Mouse (Mus musculus) mesoderm, embryonic 11.5 days (tissue): ENCODE results near the gene Myct1.

Experiments
- DNase-seq: peaks from one replicate; pipeline ENCODE4 v3.0.0-alpha.2; 2012; ENCODE audit warnings: low read depth, low spot score

Myct1 gene

DNA sequence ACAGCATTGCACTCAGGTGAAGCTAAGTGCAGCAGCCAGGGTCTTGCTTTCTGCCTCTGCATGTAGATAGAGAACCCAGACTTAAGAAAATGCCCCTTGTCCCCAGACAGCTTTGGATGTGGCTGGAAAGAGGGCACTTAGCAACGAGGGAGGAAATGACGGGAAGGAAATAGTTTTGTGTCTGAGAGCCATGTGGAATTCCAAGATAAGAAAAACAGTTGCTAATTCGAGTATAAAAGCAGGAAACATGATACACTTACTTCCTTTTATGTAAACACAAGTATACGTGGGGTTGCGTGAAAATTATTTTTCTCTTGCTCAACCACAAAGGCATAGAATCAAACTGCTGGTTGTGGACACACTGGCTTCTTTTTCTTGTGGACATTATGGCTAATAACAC lies at the start of gene Myct1:
Gene Myct1 (plus strand): TSS at position 312 of the 400 bp plus-strand sequence.
- DNase-seq, result no peak

DNA sequence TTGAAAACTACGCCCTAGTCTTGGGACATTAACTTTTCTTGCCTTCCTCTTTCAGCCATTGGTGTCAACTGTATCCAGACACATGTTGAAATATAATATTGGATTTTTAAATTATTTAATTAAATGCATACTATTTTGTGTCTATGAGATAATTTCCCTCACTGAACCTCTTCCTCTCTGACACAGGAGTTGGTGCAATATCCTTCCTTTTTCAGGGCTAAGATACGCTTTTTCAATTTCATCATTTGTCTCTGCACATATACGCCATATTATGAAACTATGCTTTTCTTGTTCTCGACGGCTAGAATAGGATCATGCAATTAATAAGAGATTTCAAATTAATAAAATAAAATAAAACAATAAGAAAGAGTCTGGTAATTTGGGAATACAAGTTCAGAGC lies 47.1 kb upstream of the Myct1 start:
- DNase-seq, result no peak

- no peak for DNase-seq
These were observed 45.8 kb upstream of the Myct1 start for GRCm38 (mm10) chr10:5547769-5548168.

DNA sequence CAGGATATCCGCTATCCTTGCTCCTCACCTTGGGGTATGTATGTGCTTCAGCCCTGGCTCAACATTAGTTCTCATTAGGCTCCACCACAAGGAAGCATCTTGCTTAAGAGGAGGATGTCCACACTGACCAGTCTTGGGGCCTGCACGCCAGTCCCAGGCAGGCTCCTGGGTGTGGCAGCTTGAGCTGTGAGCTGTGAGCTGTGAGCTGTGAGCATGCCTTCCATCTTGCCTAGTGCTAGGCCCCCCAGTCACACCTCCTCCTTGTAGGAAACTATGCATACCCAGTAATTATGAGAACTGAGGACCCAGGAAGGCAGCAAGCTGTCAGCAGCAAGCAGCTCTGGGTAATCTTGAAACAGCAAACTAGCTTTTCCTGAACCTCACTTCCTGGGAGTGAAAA lies 44.9 kb upstream of the Myct1 start:
- no peak for DNase-seq

DNA sequence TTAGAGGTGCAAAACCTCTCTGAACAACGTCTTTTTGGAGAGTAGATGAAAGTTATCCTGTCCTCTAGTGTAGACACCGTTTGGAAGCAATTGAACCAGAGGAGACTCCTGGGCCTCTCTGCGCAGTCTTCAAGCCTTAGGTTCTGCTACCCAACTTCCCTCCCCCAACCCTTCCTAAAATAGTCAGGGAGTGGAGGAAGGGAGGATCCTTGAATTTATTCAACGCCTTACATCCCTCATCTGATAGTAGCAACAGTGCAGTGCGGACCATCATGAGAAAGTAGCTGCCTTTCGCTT lies 43.8 kb upstream of the Myct1 start:
- DNase-seq, result no peak

- peak; percentile 48 for DNase-seq
These were observed 43.2 kb upstream of the Myct1 start for GRCm38 (mm10) chr10:5550168-5551021.

DNA sequence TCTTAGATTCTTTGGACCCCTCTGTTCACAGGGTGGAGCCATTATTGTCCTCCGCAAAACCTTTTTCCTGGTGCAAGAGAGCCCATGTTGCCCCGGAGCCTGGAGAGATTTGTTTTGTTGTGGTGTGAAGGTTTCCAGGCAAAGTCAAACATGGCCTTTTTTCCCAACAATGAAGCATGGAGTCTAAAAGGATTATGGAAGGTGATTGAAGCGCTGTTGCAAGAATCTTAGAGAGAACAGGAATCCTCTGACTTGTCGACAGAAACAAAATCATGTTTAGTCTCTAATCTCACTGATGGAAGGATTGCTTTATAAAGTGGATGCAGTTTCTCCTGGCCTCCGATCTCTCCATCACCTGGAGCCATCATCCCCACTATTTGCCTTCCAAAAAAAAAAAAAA lies 42.2 kb upstream of the Myct1 start, which contains the start of gene Syne1:
Gene Syne1 (minus strand): TSS at position 101 of the 400 bp plus-strand sequence.
- no peak for DNase-seq

DNA sequence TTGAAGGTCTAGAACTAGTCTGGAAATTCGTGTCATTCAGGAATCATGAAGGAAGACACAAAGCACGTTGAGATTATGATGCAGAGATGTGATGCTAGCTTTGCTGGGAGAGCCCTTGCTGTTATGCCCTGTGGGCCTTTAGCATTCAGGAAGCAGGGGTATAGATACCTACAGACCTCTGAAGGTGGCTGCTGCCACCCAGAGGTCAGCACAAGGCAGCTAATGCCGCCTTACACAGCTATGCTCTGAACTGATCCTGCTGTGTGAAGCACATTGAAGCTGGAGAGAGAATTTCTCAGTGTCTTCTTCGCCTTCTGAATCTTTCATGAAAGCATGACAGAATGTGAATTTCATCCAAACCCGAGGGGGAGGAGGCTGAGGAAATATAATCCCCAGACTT lies 38.6 kb upstream of the Myct1 start:
- no peak for DNase-seq

DNA sequence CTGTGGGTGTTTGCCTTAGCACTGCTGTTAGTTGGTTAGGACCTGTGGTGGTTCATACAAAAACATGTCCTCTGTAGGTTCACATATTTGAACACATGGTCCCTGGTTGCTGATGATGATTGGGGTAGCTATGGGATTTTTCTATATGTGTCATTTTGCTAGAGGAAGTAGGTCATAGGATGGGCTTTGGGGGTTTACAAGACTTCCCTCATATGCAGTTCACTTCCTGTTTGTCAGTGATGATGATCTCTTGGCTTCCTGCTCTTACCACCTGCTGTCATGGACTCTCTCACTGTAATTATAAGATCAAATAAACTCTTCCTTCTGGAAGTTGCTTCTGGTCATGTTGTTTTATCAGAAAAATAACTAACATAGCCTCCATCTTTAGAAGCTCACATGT lies 34.8 kb upstream of the Myct1 start:
- no peak for DNase-seq

GRCm38 (mm10) chr10:5560526-5560925 lies 33.0 kb upstream of the Myct1 start:
- DNase-seq, result no peak

DNA sequence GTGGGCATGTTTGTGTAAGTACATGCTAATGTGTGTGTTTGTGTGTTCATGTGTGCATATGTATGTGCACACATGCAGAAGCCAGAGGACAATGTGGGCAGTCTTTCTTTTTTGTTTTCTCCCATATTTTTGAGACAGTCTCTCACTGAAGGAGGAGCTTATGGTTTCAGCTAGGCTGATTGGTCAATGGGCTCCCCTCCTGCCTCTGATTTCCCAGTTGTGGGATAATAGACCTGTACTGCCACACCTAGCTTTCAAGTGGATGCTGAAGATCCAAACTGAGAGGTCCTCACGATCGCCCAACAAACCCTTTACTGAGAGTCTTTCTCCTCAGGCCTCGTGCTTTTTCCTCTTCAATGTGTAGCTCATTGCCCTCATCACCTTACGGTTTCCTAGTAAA lies 31.9 kb upstream of the Myct1 start:
- DNase-seq, result no peak

DNA sequence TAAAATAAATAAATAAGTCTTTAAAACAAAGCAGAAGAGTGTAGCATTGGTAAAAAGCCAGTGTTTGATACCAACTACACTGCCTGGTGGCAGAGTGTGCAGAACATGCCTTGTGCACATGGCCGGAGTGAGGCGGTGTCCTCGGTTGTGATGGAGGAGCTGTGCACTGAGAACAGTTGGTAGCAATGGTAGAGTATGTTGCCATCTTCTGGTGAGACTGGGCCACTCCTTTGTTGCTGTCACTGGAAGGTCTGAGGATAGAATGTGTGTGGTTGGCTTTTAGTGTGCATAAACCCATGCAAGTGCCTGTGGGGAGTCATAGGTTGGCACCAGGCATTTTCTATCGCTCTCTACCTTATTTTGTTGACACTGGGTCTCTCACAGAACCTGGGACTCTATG lies 24.6 kb upstream of the Myct1 start:
- DNase-seq, result no peak

- no peak for DNase-seq
These were observed 23.5 kb upstream of the Myct1 start for GRCm38 (mm10) chr10:5570059-5570458.

GRCm38 (mm10) chr10:5571332-5571731 lies 22.2 kb upstream of the Myct1 start:
- no peak for DNase-seq

DNA sequence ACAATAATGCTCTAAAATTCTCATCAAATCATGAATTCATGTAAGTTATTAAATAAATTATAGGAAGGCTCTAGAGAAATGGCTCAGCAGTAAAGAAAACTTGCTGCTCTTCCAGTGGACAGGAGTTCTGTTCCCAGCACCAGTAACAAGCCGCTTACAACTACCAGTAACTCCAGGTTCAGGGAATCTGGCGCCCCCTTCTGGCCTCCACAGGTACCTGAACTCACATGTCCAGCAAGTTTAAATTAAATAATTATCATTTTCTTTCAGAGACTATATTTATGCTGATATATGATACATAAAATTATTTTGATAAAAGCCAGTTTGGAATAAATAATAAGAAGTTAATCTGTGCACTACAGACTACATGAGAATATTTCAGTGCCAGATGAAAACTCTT lies 20.2 kb upstream of the Myct1 start:
- DNase-seq, result no peak

DNA sequence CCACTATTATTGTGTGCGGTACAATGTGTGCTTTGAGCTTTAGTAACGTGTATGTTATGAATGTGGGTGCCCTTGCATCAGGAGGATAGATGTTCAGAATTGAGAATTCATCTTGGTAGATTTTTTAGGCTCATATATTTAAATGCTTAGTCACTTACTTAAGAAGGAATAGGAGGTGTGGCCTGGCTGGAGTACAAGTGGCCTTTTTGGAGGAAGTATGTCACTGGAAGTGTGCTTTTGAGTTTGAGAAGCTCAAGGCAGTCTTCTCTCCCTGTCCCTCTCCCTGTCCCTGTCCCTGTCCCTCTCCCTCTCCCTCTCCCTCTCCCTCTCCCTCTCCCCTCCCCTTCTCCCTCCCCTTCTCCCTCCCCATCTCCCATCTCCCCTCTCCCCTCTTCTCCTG lies 2.5 kb upstream of the Myct1 start:
- no peak for DNase-seq

GRCm38 (mm10) chr10:5591996-5592395 lies 1.6 kb upstream of the Myct1 start:
- no peak for DNase-seq

DNA sequence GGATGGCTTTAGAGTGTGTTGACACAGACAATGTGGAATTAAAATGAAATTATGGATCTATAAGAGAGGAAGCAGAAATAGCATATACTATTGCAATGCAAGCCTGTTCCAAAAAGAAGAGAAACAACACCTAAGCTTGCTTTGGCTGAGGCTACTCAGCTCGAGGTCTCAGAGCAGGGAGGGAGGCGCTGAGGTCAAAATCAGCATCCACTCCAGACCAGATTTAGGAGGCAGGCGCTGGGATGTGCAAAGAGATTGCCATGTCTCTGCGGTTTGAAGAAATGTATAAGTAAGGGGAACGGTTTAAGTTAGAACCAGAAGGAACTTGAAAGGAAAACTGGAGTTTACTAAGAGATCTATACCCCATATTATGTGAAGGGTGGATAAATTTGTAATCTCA lies 882 bp downstream of the Myct1 start:
- DNase-seq, result no peak

GRCm38 (mm10) chr10:5596559-5596958 lies 3.0 kb downstream of the Myct1 start:
- no peak for DNase-seq

DNA sequence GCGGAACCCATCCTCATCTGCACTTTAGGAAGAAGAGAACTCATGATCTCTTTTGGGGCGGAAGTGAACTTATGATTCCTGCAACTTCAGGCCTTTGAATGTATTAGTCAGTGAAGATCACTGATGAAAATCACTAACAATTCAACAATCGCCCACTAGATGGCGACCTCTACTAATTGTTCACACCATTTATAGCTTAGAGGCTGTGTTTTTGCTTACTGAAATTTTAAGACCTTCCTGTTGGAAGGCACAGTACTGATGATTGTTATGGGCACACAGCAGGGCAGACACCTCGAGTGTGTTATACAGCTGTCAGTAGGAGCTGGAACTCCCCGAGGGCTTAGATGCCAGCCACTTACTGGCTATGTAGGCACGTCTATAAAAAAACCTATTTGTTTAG lies 6.5 kb downstream of the Myct1 start:
- DNase-seq, result peak; percentile 74

DNA sequence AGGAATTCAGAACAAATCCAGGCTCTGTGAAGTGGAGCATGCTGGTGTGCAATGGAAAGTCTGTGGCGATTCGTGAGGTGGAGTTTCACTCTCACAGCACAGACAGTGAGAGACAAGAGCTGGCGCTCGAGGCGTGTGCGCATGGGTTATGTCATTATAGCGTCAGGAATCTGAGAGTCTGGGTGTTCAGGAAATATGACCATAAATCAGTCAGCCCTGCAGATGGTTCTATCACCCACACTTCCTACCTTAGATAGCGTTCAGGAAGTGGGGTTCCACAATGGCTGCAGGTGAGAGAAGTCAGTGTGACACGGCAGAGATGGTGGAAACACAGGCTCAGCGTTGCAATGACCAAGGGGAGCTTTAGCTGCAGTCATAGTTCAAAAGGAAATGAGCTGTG lies 9.9 kb downstream of the Myct1 start:
- no peak for DNase-seq

DNA sequence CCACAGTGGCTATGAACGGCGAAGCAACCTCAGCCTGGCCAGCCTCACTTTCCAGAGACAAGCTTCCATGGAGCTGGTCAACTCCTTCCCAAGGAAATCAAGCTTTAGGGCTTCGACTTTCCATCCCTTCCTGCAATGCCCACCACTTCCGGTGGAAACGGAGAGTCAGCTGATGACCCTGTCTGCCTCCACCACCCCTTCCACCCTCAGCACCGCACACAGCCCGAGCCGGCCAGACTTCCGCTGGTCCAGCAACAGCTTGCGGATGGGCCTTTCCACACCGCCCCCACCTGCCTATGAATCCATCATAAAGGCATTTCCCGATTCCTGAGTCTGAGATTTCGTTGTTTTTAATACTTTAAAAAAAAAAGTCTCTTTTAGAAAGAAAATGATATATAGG lies 10.8 kb downstream of the Myct1 start:
- DNase-seq, result no peak

DNA sequence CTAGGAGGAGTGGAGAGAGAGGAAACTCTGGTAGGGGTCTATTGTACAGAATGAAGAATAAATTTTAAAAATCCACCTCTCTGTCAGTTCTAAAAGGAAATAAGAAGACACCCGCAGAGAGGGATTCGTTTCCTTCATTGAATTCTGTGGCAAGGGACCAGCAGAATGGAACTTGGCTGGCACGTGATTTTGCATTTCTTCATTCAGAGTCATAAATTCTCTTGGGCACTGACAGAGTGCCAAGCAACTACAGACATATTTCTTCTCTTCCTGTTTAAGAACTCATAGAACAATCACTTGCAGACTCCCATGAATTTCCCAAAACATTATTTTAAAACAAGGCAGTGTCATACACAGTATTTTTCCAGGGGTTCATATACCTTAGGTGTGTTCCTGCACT lies 15.3 kb downstream of the Myct1 start:
- DNase-seq, result no peak
